Mouse (Mus musculus) MEL (cell line): ENCODE measurements around the gene Erlin1. TPM values are rescaled to one million over a fixed set of nuclear protein-coding genes. Genes with fewer than 3 reads are reported as not detected.
A peak's percentile ranks its signal among the peaks of the same experiment; 100 is the strongest.

ENCODE experiments used
- DNase-seq: peaks from one replicate; pipeline ENCODE4 v3.0.0; 2011; ENCODE audit warnings: low read depth, low spot score
- H3K27ac ChIP-seq: 2 replicates; pipeline ENCODE4 v1.5.1; 2012; ENCODE audit warnings: low read depth, mild to moderate bottlenecking, control low read depth, low read length, moderate library complexity; ENCODE audit not compliant: control insufficient read depth
- H3K27me3 ChIP-seq, 2 experiments: fragments of 150-350 bp in 1 of 2; sonication (generic) in 1 of 2; 2 replicates each; pipeline ENCODE4 v1.6.1; 2012; ENCODE audit warnings: low read length in 2 of 2, mild to moderate bottlenecking in 2 of 2, improper control_type of control experiment in 1 of 2, moderate library complexity in 1 of 2; ENCODE audit not compliant: insufficient read depth in 2 of 2, control insufficient read depth in 1 of 2
- H3K36me3 ChIP-seq, 2 experiments: 2 replicates each; pipeline ENCODE4 v1.6.1; 2012 to 2014; ENCODE audit warnings: low read length in 2 of 2, improper control_type of control experiment in 1 of 2, inconsistent platforms in 1 of 2, mild to moderate bottlenecking in 1 of 2; ENCODE audit not compliant: insufficient read depth in 2 of 2, control insufficient read depth in 1 of 2
- H3K4me1 ChIP-seq, 2 experiments: fragments of 150-350 bp in 1 of 2; sonication (generic) in 1 of 2; 2 replicates each; pipeline ENCODE4 v1.6.1; 2012; ENCODE audit warnings: low read length in 2 of 2, improper control_type of control experiment in 1 of 2, mild to moderate bottlenecking in 1 of 2; ENCODE audit not compliant: insufficient read depth in 2 of 2, control insufficient read depth in 1 of 2
- H3K4me3 ChIP-seq, 2 experiments: fragments of 150-350 bp in 1 of 2; sonication (generic) in 1 of 2; 2 replicates each; pipeline ENCODE4 v1.5.1; 2012; ENCODE audit warnings: low read depth in 2 of 2, low read length in 2 of 2, mild to moderate bottlenecking in 2 of 2, moderate library complexity in 2 of 2, control low read depth in 1 of 2, improper control_type of control experiment in 1 of 2; ENCODE audit not compliant: control insufficient read depth in 1 of 2, insufficient read depth in 1 of 2
- H3K79me2 ChIP-seq: 2 replicates; pipeline ENCODE4 v1.6.1; 2012; ENCODE audit warnings: mild to moderate bottlenecking, low read length, moderate library complexity; ENCODE audit not compliant: control insufficient read depth, poor library complexity, insufficient read depth
- H3K9ac ChIP-seq: 2 replicates; pipeline ENCODE4 v1.6.1; 2012; ENCODE audit warnings: low read depth, mild to moderate bottlenecking, control low read depth, low read length, moderate library complexity; ENCODE audit not compliant: control insufficient read depth, poor library complexity, severe bottlenecking
- H3K9me3 ChIP-seq: fragments of 150-350 bp; sonication (generic); replicated peaks from 2 replicates; pipeline ENCODE4 v1.6.1; 2012; ENCODE audit warnings: mild to moderate bottlenecking, low read length, improper control_type of control experiment, moderate library complexity; ENCODE audit not compliant: insufficient read depth
- BHLHE40 ChIP-seq: IDR thresholded peaks from 2 replicates; pipeline ENCODE4 v1.6.1; 2012; ENCODE audit warnings: low read depth, mild to moderate bottlenecking, inconsistent platforms, low read length, improper control_type of control experiment, borderline replicate concordance
- CHD1 ChIP-seq: IDR thresholded peaks from 2 replicates; pipeline ENCODE4 v1.6.1; 2012; ENCODE audit warnings: low read depth, mild to moderate bottlenecking, inconsistent platforms, low read length, improper control_type of control experiment
- CHD2 ChIP-seq: IDR thresholded peaks from 2 replicates; pipeline ENCODE4 v1.6.1; 2011; ENCODE audit warnings: low read length, improper control_type of control experiment
- ELF1 ChIP-seq: IDR thresholded peaks from 2 replicates; pipeline ENCODE4 v1.6.1; 2014; ENCODE audit warnings: low read depth, mild to moderate bottlenecking, inconsistent platforms, low read length, improper control_type of control experiment, moderate library complexity
- ETS1 ChIP-seq: IDR thresholded peaks from 2 replicates; pipeline ENCODE4 v1.6.1; 2012; ENCODE audit warnings: low read depth, mild to moderate bottlenecking, inconsistent platforms, low read length, improper control_type of control experiment, moderate library complexity
- GABPA ChIP-seq: IDR thresholded peaks from 2 replicates; pipeline ENCODE4 v1.6.1; 2012; ENCODE audit warnings: low read depth, mild to moderate bottlenecking, inconsistent platforms, low read length, improper control_type of control experiment, moderate library complexity
- NRF1 ChIP-seq: IDR thresholded peaks from 2 replicates; pipeline ENCODE4 v1.6.1; 2014; ENCODE audit warnings: low read depth, mild to moderate bottlenecking, inconsistent platforms, low read length, improper control_type of control experiment, moderate library complexity; ENCODE audit not compliant: poor library complexity, insufficient read depth, severe bottlenecking
- RAD21 ChIP-seq: IDR thresholded peaks from 2 replicates; pipeline ENCODE4 v1.6.1; 2011; ENCODE audit warnings: mild to moderate bottlenecking, low read depth, low read length, improper control_type of control experiment
- RCOR1 ChIP-seq: IDR thresholded peaks from 2 replicates; pipeline ENCODE4 v1.6.1; 2012; ENCODE audit warnings: low read depth, mild to moderate bottlenecking, inconsistent platforms, low read length, improper control_type of control experiment
- SMC3 ChIP-seq: IDR thresholded peaks from 2 replicates; pipeline ENCODE4 v1.6.1; 2011; ENCODE audit warnings: low read depth, low read length, improper control_type of control experiment
- TBP ChIP-seq: IDR thresholded peaks from 2 replicates; pipeline ENCODE4 v1.8.0; 2011; ENCODE audit warnings: low read depth, low read length, improper control_type of control experiment
- USF1 ChIP-seq: IDR thresholded peaks from 2 replicates; pipeline ENCODE4 v1.6.1; 2014; ENCODE audit warnings: low read depth, mild to moderate bottlenecking, inconsistent platforms, low read length, improper control_type of control experiment, moderate library complexity
- USF2 ChIP-seq, 2 experiments: IDR thresholded peaks; 2 replicates each; pipeline ENCODE4 v1.6.1; 2011 to 2012; ENCODE audit warnings: improper control_type of control experiment in 2 of 2, low read length in 2 of 2, borderline replicate concordance in 1 of 2, inconsistent platforms in 1 of 2, low read depth in 1 of 2, mild to moderate bottlenecking in 1 of 2; ENCODE audit not compliant: insufficient read depth in 1 of 2
- ZKSCAN1 ChIP-seq: IDR thresholded peaks from 2 replicates; pipeline ENCODE4 v1.6.1; 2012; ENCODE audit warnings: low read depth, mild to moderate bottlenecking, inconsistent platforms, low read length, improper control_type of control experiment, moderate library complexity
- ZMIZ1 ChIP-seq: IDR thresholded peaks from 2 replicates; pipeline ENCODE4 v1.6.1; 2012; ENCODE audit warnings: low read depth, mild to moderate bottlenecking, inconsistent platforms, low read length, improper control_type of control experiment, moderate library complexity
- ZNF384 ChIP-seq: IDR thresholded peaks from 2 replicates; pipeline ENCODE4 v1.6.1; 2012; ENCODE audit warnings: low read depth, mild to moderate bottlenecking, inconsistent platforms, low read length, improper control_type of control experiment
- polyA plus RNA-seq, 2 experiments: library from polyadenylated mRNA; stranded (reverse) in 1 of 2; unstranded in 1 of 2; fragments of >175 nt in 1 of 2; fragments of >200 nt in 1 of 2; gene quantifications; 2 replicates each; pipeline versions ENCODE4 v1.2.1 to v1.2.4; 2012; ENCODE audit warnings: low replicate concordance in 2 of 2, low read depth in 1 of 2; ENCODE audit not compliant: insufficient read length in 2 of 2, insufficient read depth in 1 of 2, missing spikeins in 1 of 2
- total RNA-seq: library from RNA; depleted of rRNA; stranded (reverse); fragments of 300-350 nt; gene quantifications from 2 replicates; pipeline ENCODE4 v1.2.3, GENCODE M21; 2012

The Erlin1 gene
- total and polyA plus RNA-seq, 3 experiments = 25.0 to 108 (median 39.5) TPM

GRCm38 (mm10) chr19:44100840-44101239 is 31.3 kb upstream of the Erlin1 start:
- H3K36me3 ChIP-seq = peaks cover 22 to 54% of the 10 kb centered on the region in 2 experiments

GRCm38 (mm10) chr19:44086278-44086677 is 16.7 kb upstream of the Erlin1 start:
- H3K4me3 ChIP-seq = no peak overlapping the region
- no peaks in the 10 kb centered on the region for H3K27me3 ChIP-seq
- no peak for TF ChIP-seq CHD2
- TF ChIP-seq SMC3 = no peak
- TF ChIP-seq ZMIZ1 = no peak
- TF ChIP-seq RAD21 = no peak
- TF ChIP-seq RCOR1 = no peak
- no peak overlapping the region for H3K27ac ChIP-seq
- peaks cover 0 to 51% of the 10 kb centered on the region in 2 experiments; a peak in 2 of 4 replicates for H3K36me3 ChIP-seq
- no peaks in the 10 kb centered on the region for H3K9me3 ChIP-seq
- H3K9ac ChIP-seq = no peak overlapping the region
- no peak for DNase-seq
- no peaks in the 10 kb centered on the region for H3K79me2 ChIP-seq
- no peaks in the 10 kb centered on the region for H3K4me1 ChIP-seq

More at GRCm38 (mm10) chr19:44100840-44101239, 31.3 kb upstream of the Erlin1 start:
- Histone ChIP-seq H3K79me2 (peaks cover 20% of the 10 kb centered on the region), H3K9ac (no peak overlapping the region), H3K27me3 (no peaks in the 10 kb centered on the region), H3K9me3 (no peaks in the 10 kb centered on the region), H3K27ac (no peak overlapping the region), H3K4me1 (peaks cover 10 to 11% of the 10 kb centered on the region in 2 experiments), H3K4me3 (no peak overlapping the region)
- DNase-seq = peak; percentile 19
- TF ChIP-seq USF2 (IDR thresholded peaks at IDR 0.05; ENCODE audit: borderline replicate concordance in 1 of 2, insufficient read depth in 1 of 2, low read depth in 1 of 2, low read length in 2 of 2) (no peak), ETS1 (no peak), BHLHE40 (no peak), ZKSCAN1 (no peak), TBP (no peak), USF1 (no peak), NRF1 (no peak)

GRCm38 (mm10) chr19:44080920-44081319 is 11.3 kb upstream of the Erlin1 start:
- peaks cover 0 to 3% of the 10 kb centered on the region in 2 experiments; a peak in 2 of 4 replicates for H3K4me1 ChIP-seq
- no peak overlapping the region for H3K4me3 ChIP-seq
- no peak overlapping the region for H3K27ac ChIP-seq
- H3K36me3 ChIP-seq = peaks cover 3 to 56% of the 10 kb centered on the region in 2 experiments; a peak in 3 of 4 replicates
- H3K79me2 ChIP-seq = no peaks in the 10 kb centered on the region
- no peak overlapping the region for H3K9ac ChIP-seq
- no peaks in the 10 kb centered on the region for H3K9me3 ChIP-seq
- no peak for DNase-seq
- no peak for TF ChIP-seq GABPA
- TF ChIP-seq RCOR1 = no peak
- TF ChIP-seq ELF1 = no peak
- TF ChIP-seq CHD1 = no peak
- TF ChIP-seq ZNF384 = no peak
- no peaks in the 10 kb centered on the region for H3K27me3 ChIP-seq
